Mouse (Mus musculus) forebrain, embryonic 12.5 days (tissue): ENCODE data around the gene Itsn1. TPM values are rescaled to one million over a fixed set of nuclear protein-coding genes. Genes with fewer than 3 reads are reported as not detected.

Source experiments
- ATAC-seq: fragments of 200-750 bp; cut with Nextera tagmentation; 2 replicates; pipeline ENCODE4 v1.8.0; 2017; ENCODE audit warnings: moderate TSS enrichment; ENCODE audit not compliant: low FRiP score
- H3K27ac ChIP-seq: fragments of 300-500 bp; sonication (generic); 2 replicates; pipeline ENCODE4 v1.5.1; 2016; ENCODE audit warnings: mild to moderate bottlenecking
- H3K27me3 ChIP-seq: fragments of 300-500 bp; sonication (generic); 2 replicates; pipeline ENCODE4 v1.6.1; 2016; ENCODE audit warnings: mild to moderate bottlenecking
- H3K36me3 ChIP-seq: fragments of 300-500 bp; sonication (generic); replicated peaks from 2 replicates; pipeline ENCODE4 v1.6.1; 2016; ENCODE audit warnings: mild to moderate bottlenecking
- H3K4me1 ChIP-seq: fragments of 300-500 bp; sonication (generic); 2 replicates; pipeline ENCODE4 v1.6.1; 2016
- H3K4me2 ChIP-seq: fragments of 300-500 bp; sonication (generic); 2 replicates; pipeline ENCODE4 v1.6.1; 2016; ENCODE audit warnings: mild to moderate bottlenecking, moderate library complexity
- H3K4me3 ChIP-seq: fragments of 300-500 bp; sonication (generic); replicated peaks from 2 replicates; pipeline ENCODE4 v1.5.1; 2016; ENCODE audit warnings: mild to moderate bottlenecking
- H3K9ac ChIP-seq: fragments of 300-500 bp; sonication (generic); 2 replicates; pipeline ENCODE4 v1.6.1; 2016; ENCODE audit warnings: mild to moderate bottlenecking
- H3K9me3 ChIP-seq: fragments of 300-500 bp; sonication (generic); 2 replicates; pipeline ENCODE4 v1.6.1; 2016
- WGBS: fragments of 180-500 bp; shearing (Covaris S2); methylation state at CpG from one replicate; pipeline ENCODE4 v1.1.7; 2016; 5-methylcytosine and 5-hydroxymethylcytosine counted together
- polyA plus RNA-seq: library from polyadenylated mRNA; unstranded; fragments of >200 nt; fragmentation: Nextera tagmentation; extraction: Ambion mirVana; gene quantifications from 2 replicates; pipeline ENCODE4 v1.2.1, GENCODE M21; 2016

Itsn1 gene
- polyA plus RNA-seq, 1 experiment from 2014 or later = 65.4 TPM

GRCm38 (mm10) chr16:91761761-91762160, 32.7 kb downstream of the Itsn1 start:
- H3K4me2 ChIP-seq = no peak overlapping the region
- H3K9me3 ChIP-seq = no peaks in the 10 kb centered on the region
- H3K4me3 ChIP-seq = no peak overlapping the region
- no peak overlapping the region for H3K27ac ChIP-seq
- H3K36me3 ChIP-seq = no peaks in the 10 kb centered on the region
- H3K4me1 ChIP-seq = peaks cover 41% of the 10 kb centered on the region
- ATAC-seq = no peak
- no peaks in the 10 kb centered on the region for H3K27me3 ChIP-seq
- WGBS = 87% methylated on average over 3 of the region's 3 CpGs
- H3K9ac ChIP-seq = no peak overlapping the region

GRCm38 (mm10) chr16:91762476-91762875, 33.4 kb downstream of the Itsn1 start:
- no peaks in the 10 kb centered on the region for H3K36me3 ChIP-seq
- H3K4me3 ChIP-seq = no peak overlapping the region
- no peak for ATAC-seq
- no peaks in the 10 kb centered on the region for H3K27me3 ChIP-seq
- WGBS = 81% methylated on average over 7 of the region's 7 CpGs
- no peaks in the 10 kb centered on the region for H3K9me3 ChIP-seq
- peaks cover 46% of the 10 kb centered on the region for H3K4me1 ChIP-seq
- H3K27ac ChIP-seq = no peak overlapping the region
- H3K4me2 ChIP-seq = no peak overlapping the region
- H3K9ac ChIP-seq = no peak overlapping the region

GRCm38 (mm10) chr16:91763975-91764374, 34.9 kb downstream of the Itsn1 start:
- H3K27ac ChIP-seq = no peak overlapping the region
- H3K4me2 ChIP-seq = no peak overlapping the region
- H3K4me1 ChIP-seq = peaks cover 51% of the 10 kb centered on the region
- no peaks in the 10 kb centered on the region for H3K9me3 ChIP-seq
- H3K27me3 ChIP-seq = no peaks in the 10 kb centered on the region
- no peak for ATAC-seq
- WGBS = 68% methylated on average over 6 of the region's 6 CpGs
- H3K9ac ChIP-seq = no peak overlapping the region
- H3K36me3 ChIP-seq = no peaks in the 10 kb centered on the region
- H3K4me3 ChIP-seq = no peak overlapping the region

- Histone ChIP-seq H3K27me3 (no peaks in the 10 kb centered on the region), H3K4me1 (peaks cover 51% of the 10 kb centered on the region), H3K9me3 (no peaks in the 10 kb centered on the region), H3K4me2 (no peak overlapping the region), H3K4me3 (no peak overlapping the region), H3K27ac (no peak overlapping the region), H3K9ac (no peak overlapping the region), H3K36me3 (no peaks in the 10 kb centered on the region)
- WGBS = 76% methylated on average over 6 of the region's 6 CpGs
- no peak for ATAC-seq
These were observed 35.3 kb downstream of the Itsn1 start for GRCm38 (mm10) chr16:91764414-91764813.

GRCm38 (mm10) chr16:91765121-91765815, 36.2 kb downstream of the Itsn1 start:
- H3K36me3 ChIP-seq = no peaks in the 10 kb centered on the region
- WGBS = 86% methylated on average over 15 of the region's 15 CpGs
- H3K4me3 ChIP-seq = no peak overlapping the region
- peaks cover 57% of the 10 kb centered on the region for H3K4me1 ChIP-seq
- no peak for ATAC-seq
- H3K4me2 ChIP-seq = no peak overlapping the region
- H3K9me3 ChIP-seq = no peaks in the 10 kb centered on the region
- H3K9ac ChIP-seq = no peak overlapping the region
- H3K27ac ChIP-seq = no peak overlapping the region
- H3K27me3 ChIP-seq = no peaks in the 10 kb centered on the region

- 90% methylated on average over 15 of the region's 15 CpGs for WGBS
- no peak overlapping the region for H3K4me2 ChIP-seq
These were observed 36.7 kb downstream of the Itsn1 start for GRCm38 (mm10) chr16:91765816-91766210.

GRCm38 (mm10) chr16:91767165-91767701, 38.2 kb downstream of the Itsn1 start:
- ATAC-seq = no peak
- H3K4me1 ChIP-seq = peaks cover 60% of the 10 kb centered on the region

More at GRCm38 (mm10) chr16:91765816-91766210, 36.7 kb downstream of the Itsn1 start:
- Histone ChIP-seq H3K4me1 (peaks cover 60% of the 10 kb centered on the region), H3K36me3 (no peaks in the 10 kb centered on the region), H3K4me3 (no peak overlapping the region), H3K9me3 (no peaks in the 10 kb centered on the region), H3K27ac (no peak overlapping the region), H3K9ac (no peak overlapping the region), H3K27me3 (no peaks in the 10 kb centered on the region)
- ATAC-seq = no peak

GRCm38 (mm10) chr16:91768586-91768985, 39.5 kb downstream of the Itsn1 start:
- H3K9me3 ChIP-seq = no peaks in the 10 kb centered on the region
- H3K27me3 ChIP-seq = no peaks in the 10 kb centered on the region
- no peak overlapping the region for H3K4me3 ChIP-seq
- H3K4me1 ChIP-seq = peaks cover 52% of the 10 kb centered on the region
- H3K4me2 ChIP-seq = no peak overlapping the region
- no peak overlapping the region for H3K9ac ChIP-seq
- WGBS = 97% methylated on average over 6 of the region's 6 CpGs
- ATAC-seq = no peak
- no peak overlapping the region for H3K27ac ChIP-seq
- H3K36me3 ChIP-seq = no peaks in the 10 kb centered on the region

More at GRCm38 (mm10) chr16:91767165-91767701, 38.2 kb downstream of the Itsn1 start:
- no peaks in the 10 kb centered on the region for H3K9me3 ChIP-seq
- no peaks in the 10 kb centered on the region for H3K27me3 ChIP-seq
- no peak overlapping the region for H3K4me3 ChIP-seq
- H3K36me3 ChIP-seq = no peaks in the 10 kb centered on the region
- no peak overlapping the region for H3K9ac ChIP-seq
- no peak overlapping the region for H3K4me2 ChIP-seq
- 91% methylated on average over 11 of the region's 11 CpGs for WGBS
- no peak overlapping the region for H3K27ac ChIP-seq

- Histone ChIP-seq H3K36me3 (no peaks in the 10 kb centered on the region), H3K4me2 (no peak overlapping the region), H3K4me1 (peaks cover 40% of the 10 kb centered on the region), H3K4me3 (no peak overlapping the region), H3K9me3 (no peaks in the 10 kb centered on the region), H3K9ac (no peak overlapping the region), H3K27me3 (no peaks in the 10 kb centered on the region), H3K27ac (peak overlapping the region; percentile 69; the same call in 1 of the 2 replicates)
- ATAC-seq = no peak
- 79% methylated on average over 5 of the region's 5 CpGs for WGBS
These were observed 40.8 kb downstream of the Itsn1 start for GRCm38 (mm10) chr16:91769911-91770310.

GRCm38 (mm10) chr16:91770662-91771061, 41.6 kb downstream of the Itsn1 start:
- Histone ChIP-seq H3K9ac (peak overlapping the region; percentile 21; the same call in 1 of the 2 replicates), H3K27ac (peak overlapping the region; percentile 69), H3K9me3 (no peaks in the 10 kb centered on the region), H3K4me1 (peaks cover 38% of the 10 kb centered on the region), H3K36me3 (no peaks in the 10 kb centered on the region), H3K27me3 (no peaks in the 10 kb centered on the region), H3K4me3 (no peak overlapping the region), H3K4me2 (peak overlapping the region; percentile 31)
- WGBS = 12% methylated on average over 5 of the region's 5 CpGs
- peak; percentile 85 for ATAC-seq

GRCm38 (mm10) chr16:91771334-91771733, 42.3 kb downstream of the Itsn1 start:
- Histone ChIP-seq H3K27me3 (no peaks in the 10 kb centered on the region), H3K27ac (peak overlapping the region; percentile 69; the same call in 1 of the 2 replicates), H3K36me3 (no peaks in the 10 kb centered on the region), H3K4me1 (peaks cover 35% of the 10 kb centered on the region), H3K4me3 (no peak overlapping the region), H3K9me3 (no peaks in the 10 kb centered on the region), H3K9ac (no peak overlapping the region), H3K4me2 (no peak overlapping the region)
- 0 out of 2 replicates have a peak, but pooled peaks have one; percentile 40 for ATAC-seq
- 72% methylated on average over 6 of the region's 6 CpGs for WGBS

GRCm38 (mm10) chr16:91772586-91772985, 43.5 kb downstream of the Itsn1 start:
- H3K4me3 ChIP-seq = no peak overlapping the region

GRCm38 (mm10) chr16:91779576-91779975, 50.5 kb downstream of the Itsn1 start:
- Histone ChIP-seq H3K4me1 (peaks cover 12% of the 10 kb centered on the region; the same call in 1 of the 2 replicates), H3K27me3 (no peaks in the 10 kb centered on the region), H3K9ac (no peak overlapping the region), H3K36me3 (0 out of 2 replicates have a peak, but pooled peaks cover 11% of the 10 kb centered on the region), H3K4me2 (no peak overlapping the region), H3K9me3 (no peaks in the 10 kb centered on the region), H3K27ac (no peak overlapping the region), H3K4me3 (no peak overlapping the region)
- ATAC-seq = no peak
- WGBS = 80% methylated on average over 10 of the region's 10 CpGs

More at GRCm38 (mm10) chr16:91772586-91772985, 43.5 kb downstream of the Itsn1 start:
- 87% methylated on average over 7 of the region's 7 CpGs for WGBS
- Histone ChIP-seq H3K4me2 (no peak overlapping the region), H3K4me1 (peaks cover 30% of the 10 kb centered on the region), H3K27me3 (no peaks in the 10 kb centered on the region), H3K9me3 (no peaks in the 10 kb centered on the region), H3K9ac (no peak overlapping the region), H3K36me3 (no peaks in the 10 kb centered on the region), H3K27ac (no peak overlapping the region)
- ATAC-seq = no peak
